In genomic region chr3:80546151-80546695, GRCm38 (mm10) we compare ENCODE assay signal across 26 mouse cellular contexts.
"Had no signal": no experiment of that assay in that cellular context is flagged by ENCODE, and none has a peak within 500 bp of the region (broad histone marks: within the 10 kb centered on the region; RNA-seq: fewer than 3 reads in every experiment).

No protein-coding gene starts in this region.

- H3K36me3 ChIP-seq: heart, embryonic 10.5 days; heart, embryonic 12.5 days; hindbrain, embryonic 10.5 days; hindbrain, embryonic 12.5 days; intestine, embryonic 15.5 days; limb, embryonic 10.5 days; limb, embryonic 12.5 days; liver, embryonic 13.5 days; liver, embryonic 15.5 days had no signal

- ATAC-seq: hindbrain, embryonic 16.5 days; inflammation-experienced regulatory T-cells, adult 6 months; intestine, embryonic 15.5 days; intestine, postnatal 0 days had no signal

- H3K4me2 ChIP-seq: heart, embryonic 12.5 days; hindbrain, embryonic 12.5 days; hindbrain, embryonic 14.5 days; intestine, embryonic 15.5 days; limb, embryonic 12.5 days; liver, embryonic 11.5 days; liver, embryonic 13.5 days; liver, embryonic 15.5 days had no signal

- H3K27ac ChIP-seq: heart, embryonic 10.5 days; hindbrain, embryonic 10.5 days; hindbrain, embryonic 12.5 days; hindbrain, embryonic 14.5 days; intestine, embryonic 15.5 days; limb, embryonic 10.5 days; limb, embryonic 12.5 days; liver, embryonic 13.5 days; liver, embryonic 15.5 days had no signal

- H3K9me3 ChIP-seq: heart, embryonic 10.5 days; heart, embryonic 12.5 days; hindbrain, embryonic 10.5 days; hindbrain, embryonic 12.5 days; intestine, embryonic 15.5 days; limb, embryonic 10.5 days; limb, embryonic 12.5 days; liver, embryonic 13.5 days; liver, embryonic 15.5 days had no signal

- H3K9ac ChIP-seq: heart, embryonic 12.5 days; hindbrain, embryonic 12.5 days; hindbrain, embryonic 14.5 days; intestine, embryonic 15.5 days; limb, embryonic 12.5 days; liver, embryonic 13.5 days; liver, embryonic 15.5 days had no signal

- H3K4me3 ChIP-seq: heart, embryonic 10.5 days; heart, embryonic 12.5 days; hindbrain, embryonic 10.5 days; hindbrain, embryonic 12.5 days; intestine, embryonic 15.5 days; limb, embryonic 10.5 days; limb, embryonic 12.5 days; liver, embryonic 13.5 days; liver, embryonic 15.5 days had no signal

- H3K4me1 ChIP-seq: heart, embryonic 10.5 days; heart, embryonic 12.5 days; hindbrain, embryonic 10.5 days; hindbrain, embryonic 12.5 days; intestine, embryonic 15.5 days; limb, embryonic 10.5 days; limb, embryonic 12.5 days; liver, embryonic 13.5 days; liver, embryonic 15.5 days had no signal

- DNase-seq: gastrocnemius, postnatal 10 days; gastrocnemius, postnatal 25 days; heart, adult 18-20 months; heart, postnatal 10 days; heart, postnatal 4 days; kidney, adult 18-20 months; kidney, adult 8-10 months; kidney, postnatal 10 days; kidney, postnatal 25 days; kidney, postnatal 4 days; layer of hippocampus, adult 9-11 months; liver; liver, embryonic 13.5 days had no signal

- H3K27me3 ChIP-seq: heart, embryonic 12.5 days; hindbrain, embryonic 12.5 days; intestine, embryonic 15.5 days; limb, embryonic 12.5 days; liver, embryonic 13.5 days; liver, embryonic 15.5 days had no signal
